Mouse (Mus musculus) ZHBTc4 (cell line): Measurements from ENCODE around the gene Spin4.

Experiments
- DNase-seq: peaks from one replicate; pipeline ENCODE4 v3.0.0-alpha.2; 2011; ENCODE audit warnings: low read depth, low spot score

Gene Spin4

GRCm38 (mm10) chrX:95026361-95026892 is at the start of gene Spin4:
TSS of gene Spin4 (minus strand) at chrX:95026682.
- peak; percentile 92 for DNase-seq

GRCm38 (mm10) chrX:95027907-95028306 is 1.4 kb upstream of the Spin4 start:
- no peak for DNase-seq

- DNase-seq, result peak; percentile 39
Observed at GRCm38 (mm10) chrX:95025779-95026360, 612 bp downstream of the Spin4 start.

GRCm38 (mm10) chrX:95012033-95012432 is 14.4 kb downstream of the Spin4 start:
- peak; percentile 43 for DNase-seq

- DNase-seq, result peak; percentile 33
Observed at GRCm38 (mm10) chrX:94998845-94999244, 27.6 kb downstream of the Spin4 start.

GRCm38 (mm10) chrX:94994113-94994512 is 32.4 kb downstream of the Spin4 start:
- no peak for DNase-seq

GRCm38 (mm10) chrX:94990903-94991302 is 35.6 kb downstream of the Spin4 start:
- DNase-seq, result no peak

- peak; percentile 32 for DNase-seq
Observed at GRCm38 (mm10) chrX:94990080-94990825, 36.2 kb downstream of the Spin4 start.
